Mouse (Mus musculus) lung, postnatal 0 days (tissue): ENCODE data around the gene Olfr791.

Experiments used
- CTCF ChIP-seq: IDR thresholded peaks from 2 replicates; pipeline ENCODE4 v1.5.1; 2016; ENCODE audit warnings: antibody characterized with exemption, mild to moderate bottlenecking
- EP300 ChIP-seq: IDR thresholded peaks from 2 replicates; pipeline ENCODE4 v1.6.1; 2016; ENCODE audit warnings: antibody characterized with exemption, mild to moderate bottlenecking, control low read depth

DNA sequence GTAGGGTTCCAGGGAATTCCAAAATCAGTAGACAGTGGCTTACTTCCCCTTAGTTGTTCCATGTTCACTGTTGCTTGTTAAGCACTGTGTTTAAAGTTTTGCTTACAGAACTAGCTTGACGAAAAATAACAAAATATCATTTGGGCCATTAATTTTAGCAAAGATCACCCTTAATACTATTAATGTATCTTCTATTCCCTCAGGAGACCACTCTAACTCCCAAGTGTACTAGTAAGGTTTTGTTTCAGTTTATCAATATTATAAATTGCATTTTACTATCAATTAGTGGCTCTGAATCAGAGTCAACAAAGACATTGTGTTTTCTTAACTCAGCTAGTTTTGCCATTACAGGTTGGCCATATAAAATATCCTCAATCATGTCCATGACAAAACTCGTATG lies 45.8 kb downstream of the Olfr791 start, which contains the start of gene Olfr794:
- TF ChIP-seq CTCF (no peak), EP300 (no peak)
